Mouse (Mus musculus): ENCODE data around the gene Tbx19.

DNA sequence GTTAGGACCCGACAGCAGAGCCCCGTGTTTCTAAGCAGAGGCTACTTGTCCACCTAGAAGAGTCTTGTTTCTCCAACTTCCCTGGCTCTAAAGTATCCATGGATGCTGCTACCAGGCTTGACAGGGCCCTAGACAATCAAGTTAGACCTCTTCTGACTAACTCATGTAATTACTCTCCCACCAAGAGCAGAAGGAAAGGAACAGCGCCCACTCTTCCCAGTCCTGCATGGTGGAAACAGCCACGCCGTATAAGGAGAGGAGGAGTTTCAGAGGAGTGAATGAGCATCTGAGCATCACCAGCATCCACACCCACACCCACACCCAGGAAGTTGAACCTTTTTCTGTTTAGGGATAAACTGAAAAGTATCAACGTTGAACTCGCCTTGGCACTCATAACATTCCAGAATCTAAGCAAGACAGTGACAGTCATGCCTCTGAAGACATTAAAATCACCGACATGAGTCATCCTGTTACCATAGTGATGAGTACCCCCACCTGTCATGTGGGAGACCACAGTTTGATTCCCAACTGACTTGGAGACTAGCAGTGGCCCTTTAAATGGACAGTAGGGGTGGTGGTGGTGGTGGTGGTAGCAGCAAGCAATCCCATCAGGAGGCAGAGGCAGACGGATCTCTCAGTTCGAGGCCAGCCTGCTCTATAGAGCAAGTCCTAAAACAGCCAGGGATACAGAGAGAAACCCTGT lies 30.1 kb upstream of the Tbx19 start:
- TF ChIP-seq CTCF (conservative IDR thresholded peaks at IDR 0.05; ENCODE audit: insufficient read depth, insufficient read length, low read depth, low read length) = no peak
- no peak for TF ChIP-seq POLR2A (IDR thresholded peaks at IDR 0.05; ENCODE audit: low read depth, low read length)

All from kidney, adult 2 months (tissue).